In genomic region chr15:79878725-79879136, GRCm38 (mm10) we compare ENCODE assay signal across 8 mouse cellular contexts. TPM values are rescaled to one million over a fixed set of nuclear protein-coding genes. Genes with fewer than 3 reads are reported as not detected.
DNase-seq lines count a peak whose midpoint lies in the region; ATAC-seq and TF ChIP-seq lines count a peak whose summit lies in the region.

No protein-coding gene starts in this region.

- DNase-seq in left cerebral cortex, adult 2 months (ENCODE audit: extremely low spot score in 1 of 2, low spot score in 2 of 2), result no peak
- DNase-seq in left cerebral cortex, adult 18-20 months (ENCODE audit: low spot score in 2 of 2), result no peak
- DNase-seq in layer of hippocampus, postnatal 36 days, result no peak
- no peak for DNase-seq in frontal cortex, postnatal 14 days (ENCODE audit: low spot score in 2 of 2)

- intact Hi-C loops in left cerebral cortex, adult 2 months (cut with DNase I), result no loop called here

- H3K4me3 ChIP-seq in left cerebral cortex, adult 2 months, result no peak overlapping the region
- peak overlapping the region; percentile 36 for H3K4me3 ChIP-seq in brown adipose tissue, adult 24 weeks (ENCODE audit: insufficient read depth, low read depth, low read length)
- no peak overlapping the region for H3K4me3 ChIP-seq in intestine, embryonic 15.5 days (replicated peaks)
- H3K4me3 ChIP-seq in myocyte, result no peak overlapping the region

- no peaks in the 10 kb centered on the region for H3K4me1 ChIP-seq in brown adipose tissue, adult 24 weeks (ENCODE audit: control insufficient read depth, insufficient read depth, insufficient read length, low read length)
- H3K4me1 ChIP-seq in intestine, embryonic 15.5 days (replicated peaks), result peaks cover 6% of the 10 kb centered on the region

- peak overlapping the region; percentile 0; the same call in 1 of the 2 replicates for H3K4me2 ChIP-seq in intestine, embryonic 15.5 days (replicated peaks)
- peak overlapping the region; percentile 66 for H3K4me2 ChIP-seq in myocyte (ENCODE audit: low read depth)

- WGBS in intestine, embryonic 15.5 days, result 70% methylated on average over 6 of the region's 6 CpGs

- no peaks in the 10 kb centered on the region for H3K36me3 ChIP-seq in intestine, embryonic 15.5 days
- no peaks in the 10 kb centered on the region for H3K36me3 ChIP-seq in myocyte (ENCODE audit: control insufficient read depth, insufficient read depth)

- no peaks in the 10 kb centered on the region for H3K9me3 ChIP-seq in intestine, embryonic 15.5 days

- no peak overlapping the region for H3ac ChIP-seq in myocyte (ENCODE audit: control insufficient read depth, insufficient read length)

- H3K79me2 ChIP-seq in myocyte (ENCODE audit: control insufficient read depth, insufficient read depth), result no peaks in the 10 kb centered on the region

- TF ChIP-seq CTCF in left cerebral cortex, adult 2 months (IDR thresholded peaks at IDR 0.05), result no peak

- H3K9ac ChIP-seq in intestine, embryonic 15.5 days, result no peak overlapping the region

- no peak for TF ChIP-seq POLR2A in myocyte (IDR thresholded peaks at IDR 0.05; ENCODE audit: insufficient read length, low read depth)

- no peaks in the 10 kb centered on the region for H3K27me3 ChIP-seq in intestine, embryonic 15.5 days (replicated peaks)
- no peaks in the 10 kb centered on the region for H3K27me3 ChIP-seq in myocyte (ENCODE audit: control insufficient read depth, insufficient read depth, insufficient read length)

- peak overlapping the region; percentile 63; the same call in 1 of the 2 replicates for H3K27ac ChIP-seq in left cerebral cortex, adult 2 months
- H3K27ac ChIP-seq in brown adipose tissue, adult 24 weeks (replicated peaks; ENCODE audit: low read depth, low read length), result peak overlapping the region; percentile 74
- peak overlapping the region; percentile 42; the same call in 1 of the 2 replicates for H3K27ac ChIP-seq in intestine, embryonic 15.5 days

- ATAC-seq in intestine, embryonic 15.5 days, result 0 out of 2 replicates have a peak, but pooled peaks have one; percentile 8
- no peak for ATAC-seq in megakaryocyte, adult 5-6 weeks (ENCODE audit: poor library complexity, severe bottlenecking)

TF ChIP-seq in myocyte, 11 proteins besides CTCF, POLR2A, EP300 and RAD21:
- peak; percentile 71 for TF ChIP-seq USF1 (IDR thresholded peaks at IDR 0.05; ENCODE audit: low read depth)
- TF ChIP-seq TCF3 (IDR thresholded peaks at IDR 0.05; ENCODE audit: insufficient read length, low read depth), result no peak
- no peak for TF ChIP-seq REST (IDR thresholded peaks at IDR 0.05; ENCODE audit: insufficient read depth, insufficient read length)

RNA-seq across cellular contexts. Expression of gene Apobec3, which starts 12.7 kb away (rescaled TPM):
- 1 to 10 TPM; 5.1 to 6.1 TPM for total RNA-seq in left cerebral cortex, adult 2 months (2021)
- 1 to 10 TPM; 4.3 to 5.0 TPM for total RNA-seq in left cerebral cortex, adult 18-20 months (2021)
- polyA plus RNA-seq in brown adipose tissue, adult 24 weeks (2012; ENCODE audit: insufficient read depth, insufficient read length, missing spikeins), result 5.3 and 7.4 TPM in 2 replicates
- polyA plus RNA-seq in intestine, embryonic 15.5 days (2015; fragmentation: Nextera tagmentation; extraction: Ambion mirVana), result 13.1 and 15.4 TPM in 2 replicates
- 10.0 TPM for polyA plus RNA-seq in myocyte (2012; fragmentation: generic; extraction: Trizol)
- 1 to 10 TPM; 3.9 to 6.7 TPM for total RNA-seq in layer of hippocampus, postnatal 36 days (2021)
- total RNA-seq in megakaryocyte, adult 5-6 weeks (2015), result 129 and 148 TPM in 2 replicates
- total RNA-seq in megakaryocyte, adult 5-6 weeks (2017), result 124 and 125 TPM in 2 replicates

RNA-seq across cellular contexts. Expression of gene Cbx6, which starts 44.2 kb away (rescaled TPM):
- 100 to 1,000 TPM; 370 to 387 TPM for total RNA-seq in left cerebral cortex, adult 2 months (2021)
- 100 to 1,000 TPM; 323 TPM for total RNA-seq in left cerebral cortex, adult 18-20 months (2021)
- 3.9 and 7.3 TPM in 2 replicates for polyA plus RNA-seq in brown adipose tissue, adult 24 weeks (2012; ENCODE audit: insufficient read depth, insufficient read length, missing spikeins)
- polyA plus RNA-seq in intestine, embryonic 15.5 days (2015; fragmentation: Nextera tagmentation; extraction: Ambion mirVana), result 39.1 and 39.7 TPM in 2 replicates
- 26.1 TPM for polyA plus RNA-seq in myocyte (2012; fragmentation: generic; extraction: Trizol)
- total RNA-seq in layer of hippocampus, postnatal 36 days (2021), result 100 to 1,000 TPM; 335 to 366 TPM
- total RNA-seq in megakaryocyte, adult 5-6 weeks (2015), result 2.3 and 3.9 TPM in 2 replicates
- total RNA-seq in megakaryocyte, adult 5-6 weeks (2017), result 3.5 and 6.7 TPM in 2 replicates

RNA-seq across cellular contexts. Expression of gene Npcd, which starts 44.7 kb away (rescaled TPM):
- 10 to 100 TPM in 1 of 2 experiments, 1 to 10 TPM in 1; 9.7 to 19.7 TPM for total RNA-seq in left cerebral cortex, adult 2 months (2021)
- total RNA-seq in left cerebral cortex, adult 18-20 months (2021), result 10 to 100 TPM in 1 of 2 experiments, 1 to 10 TPM in 1; 6.8 to 28.8 TPM
- polyA plus RNA-seq in brown adipose tissue, adult 24 weeks (2012; ENCODE audit: insufficient read depth, insufficient read length, missing spikeins), result not detected in 2 replicates
- 0.23 and 0.27 TPM in 2 replicates for polyA plus RNA-seq in intestine, embryonic 15.5 days (2015; fragmentation: Nextera tagmentation; extraction: Ambion mirVana)
- 3.2 TPM for polyA plus RNA-seq in myocyte (2012; fragmentation: generic; extraction: Trizol)
- total RNA-seq in layer of hippocampus, postnatal 36 days (2021), result 10 to 100 TPM in 1 of 2 experiments, 1 to 10 TPM in 1; 5.8 to 10.8 TPM
- not detected in 2 replicates for total RNA-seq in megakaryocyte, adult 5-6 weeks (2015)
- not detected in 2 replicates for total RNA-seq in megakaryocyte, adult 5-6 weeks (2017)

Comparison
In these comparisons a context has a peak if more than half of its experiments do, and no peak if none do; other contexts are left out.
1. RNA of gene Apobec3, which starts 12.7 kb away (total RNA-seq): 124 to 148 TPM in megakaryocyte, adult 5-6 weeks; 3.9 to 6.7 TPM in layer of hippocampus, postnatal 36 days, 5.1 to 6.1 TPM in left cerebral cortex, adult 2 months and 4.3 to 5.0 TPM in left cerebral cortex, adult 18-20 months; every median in the first group is over 10 times any median in the second.
2. RNA of gene Cbx6, which starts 44.2 kb away (total RNA-seq): 370 to 387 TPM in left cerebral cortex, adult 2 months, 335 to 366 TPM in layer of hippocampus, postnatal 36 days and 323 TPM in left cerebral cortex, adult 18-20 months; 2.3 to 6.7 TPM in megakaryocyte, adult 5-6 weeks; every median in the first group is over 10 times any median in the second.
3. RNA of gene Npcd, which starts 44.7 kb away (total RNA-seq): 6.8 to 28.8 TPM in left cerebral cortex, adult 18-20 months, 9.7 to 19.7 TPM in left cerebral cortex, adult 2 months and 5.8 to 10.8 TPM in layer of hippocampus, postnatal 36 days; not detected in megakaryocyte, adult 5-6 weeks; every median in the first group is over 4 times any median in the second.
4. Peak in every context shown above with its lines, with median percentiles within 50 percentile points of each other: H3K27ac ChIP-seq.